Mouse (Mus musculus) olfactory bulb, adult 2 months (tissue): ENCODE results near the gene Gm10282.

Experiments used
- CTCF ChIP-seq: fragments of 200-500 bp; IDR thresholded peaks from 2 replicates; pipeline ENCODE4 v1.5.1; 2012; ENCODE audit warnings: low read depth, mild to moderate bottlenecking, low read length, moderate library complexity; ENCODE audit not compliant: insufficient read depth
- POLR2A ChIP-seq: fragments of 200-500 bp; IDR thresholded peaks from 2 replicates; pipeline ENCODE4 v1.6.1; 2012; ENCODE audit warnings: mild to moderate bottlenecking, low read depth, low read length, moderate library complexity; ENCODE audit not compliant: insufficient read depth

GRCm38 (mm10) chr8:72319921-72320802 lies 15.1 kb upstream of the Gm10282 start:
- TF ChIP-seq CTCF (no peak), POLR2A (no peak)
